Mouse (Mus musculus): ENCODE data around the gene Tmprss11b.

DNA sequence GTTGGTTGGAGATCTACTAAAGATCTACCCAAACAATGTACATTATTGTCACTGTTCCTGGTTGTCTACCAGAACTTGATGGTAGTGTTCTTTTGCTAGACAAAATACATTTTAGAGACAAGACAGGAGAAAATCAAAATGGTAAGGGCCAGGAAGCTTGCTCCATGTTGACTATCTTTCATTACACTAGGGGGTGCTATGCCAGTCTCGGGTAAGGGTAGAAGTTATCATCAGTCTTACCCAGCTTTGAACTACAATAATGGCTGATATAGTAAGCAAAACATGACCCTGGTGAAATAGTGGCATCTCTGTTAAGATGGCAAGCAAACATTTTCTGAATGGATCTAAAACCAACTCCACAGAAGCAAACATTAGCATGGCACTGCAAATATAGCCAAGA, 54.4 kb downstream of the Tmprss11b start:
- no peak for TF ChIP-seq CTCF (IDR thresholded peaks at IDR 0.05; ENCODE audit: insufficient read depth, low read depth, low read length)
- no peak for TF ChIP-seq POLR2A (IDR thresholded peaks at IDR 0.05; ENCODE audit: insufficient read depth, low read depth, low read length)

Data from olfactory bulb, adult 2 months (tissue).